Mouse (Mus musculus) cerebellum, adult 2 months (tissue): ENCODE measurements at regions not wholly inside any gene's neighbourhood (a gene's known extent, or its start where the extent isn't known, plus 50 kb on each side); places are given as distances from the start of the nearest gene placed in this dataset.

Experiments
- DNase-seq, 2 experiments: peaks; one replicate each; pipeline ENCODE4 v3.0.0; 2021
- H3K27ac ChIP-seq: fragments of 200-500 bp; 2 replicates; pipeline ENCODE4 v1.5.1; 2012; ENCODE audit warnings: low read length, control low read depth, inconsistent platforms; ENCODE audit not compliant: insufficient read depth
- H3K27me3 ChIP-seq: fragments of 200-500 bp; 2 replicates; pipeline ENCODE4 v1.6.1; 2012; ENCODE audit warnings: inconsistent platforms, mild to moderate bottlenecking, low read length, moderate library complexity; ENCODE audit not compliant: control insufficient read depth, insufficient read depth
- H3K4me1 ChIP-seq: fragments of 200-500 bp; 2 replicates; pipeline ENCODE4 v1.6.1; 2011; ENCODE audit warnings: low read length; ENCODE audit not compliant: control insufficient read depth, insufficient read depth
- H3K4me3 ChIP-seq: fragments of 200-500 bp; replicated peaks from 2 replicates; pipeline ENCODE3; 2011; ENCODE audit warnings: mild to moderate bottlenecking, low read depth, low read length, control low read depth; ENCODE audit not compliant: insufficient read depth
- CTCF ChIP-seq: fragments of 200-500 bp; IDR thresholded peaks from 2 replicates; pipeline ENCODE4 v1.5.1; 2011; ENCODE audit warnings: low read depth, mild to moderate bottlenecking, control low read depth, low read length, moderate library complexity, borderline replicate concordance; ENCODE audit not compliant: insufficient read depth
- POLR2A ChIP-seq: fragments of 200-500 bp; IDR thresholded peaks from 2 replicates; pipeline ENCODE4 v1.6.1; 2011; ENCODE audit warnings: low read length, control low read depth, borderline replicate concordance; ENCODE audit not compliant: insufficient read depth
- WGBS: fragments of 180-500 bp; shearing (Covaris S2); methylation state at CpG from one replicate; pipeline ENCODE4 v1.1.7; 2018; 5-methylcytosine and 5-hydroxymethylcytosine counted together

DNA sequence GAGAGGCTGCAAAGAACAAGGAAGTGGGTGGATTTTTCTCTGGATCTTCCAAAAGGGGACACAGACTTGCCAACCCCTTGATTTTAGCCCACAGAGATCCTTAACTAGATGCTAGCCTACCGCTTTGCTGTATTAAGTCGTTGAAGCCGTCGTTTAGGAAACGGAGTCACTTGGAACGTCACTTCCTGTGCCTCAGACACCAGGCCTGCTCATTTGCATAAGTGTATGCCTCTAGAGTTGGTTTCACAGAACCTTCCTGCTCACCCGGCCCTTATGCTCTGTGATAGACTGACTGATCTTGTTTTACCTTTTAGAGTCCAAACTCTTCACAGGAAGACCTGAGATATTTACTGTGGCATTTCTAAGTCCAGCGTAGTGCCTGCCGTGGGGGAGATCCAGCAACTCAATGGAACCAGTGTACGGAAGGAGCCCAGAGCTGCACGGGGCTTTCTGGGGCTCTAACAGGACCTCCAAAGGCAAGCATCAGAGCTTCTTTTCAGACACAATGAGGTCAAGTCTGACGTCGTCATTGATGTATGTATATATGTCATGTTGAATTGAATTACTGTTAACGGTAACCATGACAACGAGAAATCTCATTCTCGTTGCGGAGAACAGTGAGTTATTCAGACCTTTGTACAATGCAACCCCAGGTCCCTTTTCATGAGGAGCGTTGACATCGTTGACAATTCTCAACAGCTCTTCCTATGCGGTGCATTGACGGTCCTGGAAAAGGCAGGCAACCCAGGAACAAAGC is 72.2 kb upstream of the Ubl3 start:
- WGBS, result 60% methylated on average over 21 of the region's 21 CpGs
- H3K27me3 ChIP-seq, result no peaks in the 10 kb centered on the region
- TF ChIP-seq CTCF (no peak), POLR2A (no peak)
- DNase-seq, result no peak
- H3K4me1 ChIP-seq, result no peaks in the 10 kb centered on the region
- H3K27ac ChIP-seq, result no peak overlapping the region
- H3K4me3 ChIP-seq, result no peak overlapping the region

DNA sequence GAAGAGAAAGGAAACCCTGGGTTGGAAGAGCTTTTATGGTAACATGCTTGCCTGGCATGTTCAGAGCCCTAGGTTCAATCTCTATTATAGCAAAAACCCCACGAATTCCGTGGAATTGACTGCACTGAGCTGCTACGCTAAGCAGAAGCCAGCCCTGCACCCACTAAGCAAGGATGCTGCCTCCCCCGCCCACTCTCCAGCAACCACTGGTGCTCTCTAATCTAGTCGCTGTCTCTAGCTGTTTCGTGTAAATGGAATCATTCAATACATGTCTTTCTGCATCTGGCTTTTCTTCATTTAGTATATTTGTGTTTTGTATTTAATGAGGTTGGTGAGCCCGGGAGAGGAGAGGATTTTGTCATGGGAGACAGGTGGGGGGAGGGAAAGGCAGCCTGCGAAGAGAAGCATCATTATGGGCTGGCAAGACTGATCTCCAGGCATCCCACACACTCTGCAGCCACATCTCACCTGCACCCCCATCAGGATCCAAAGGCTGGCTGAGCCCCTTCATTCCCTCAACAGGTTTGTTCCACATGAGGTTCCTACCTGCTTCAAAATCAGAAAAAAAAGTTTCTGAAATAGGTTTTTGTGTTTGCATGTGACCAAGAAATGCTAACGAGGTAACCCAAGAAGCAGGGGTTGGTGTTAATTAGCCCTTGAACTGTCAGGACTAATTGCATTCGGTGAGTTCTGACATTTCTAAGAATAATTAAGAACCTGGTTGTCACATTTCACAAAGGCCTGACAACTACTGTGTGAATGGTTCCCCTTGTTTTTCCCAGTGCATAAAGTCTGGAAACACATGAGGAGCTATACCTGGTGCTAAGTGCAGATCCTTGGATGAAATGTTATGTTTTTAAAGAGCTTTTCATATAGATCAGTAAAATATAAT is 68.6 kb upstream of the Ubl3 start:
- Histone ChIP-seq H3K27me3 (no peaks in the 10 kb centered on the region), H3K27ac (no peak overlapping the region), H3K4me3 (no peak overlapping the region), H3K4me1 (no peaks in the 10 kb centered on the region)
- no peak for TF ChIP-seq CTCF
- TF ChIP-seq POLR2A, result no peak
- DNase-seq, result no peak
- WGBS, result 69% methylated on average over 10 of the region's 10 CpGs

DNA sequence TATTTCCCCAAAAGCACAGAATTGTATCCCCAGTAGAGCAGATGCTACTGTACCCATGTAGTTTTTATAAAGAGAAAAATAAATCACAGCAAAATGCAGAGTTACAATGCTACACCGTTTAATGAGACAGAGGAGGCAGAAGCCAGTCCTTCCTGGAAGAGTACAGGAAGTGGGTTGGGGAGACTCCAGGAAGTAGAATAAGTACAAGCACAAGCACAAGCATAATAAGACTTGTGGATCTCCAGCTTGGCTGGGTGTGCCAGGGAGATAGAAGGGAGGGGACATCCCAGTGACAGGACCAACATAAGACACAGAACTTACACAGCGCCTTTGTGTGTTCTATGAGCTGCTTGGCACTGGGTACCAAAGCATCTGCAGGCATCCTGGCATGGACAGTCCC is 67.3 kb upstream of the Ubl3 start:
- TF ChIP-seq POLR2A (no peak), CTCF (no peak)
- no peaks in the 10 kb centered on the region for H3K27me3 ChIP-seq
- H3K4me1 ChIP-seq, result no peaks in the 10 kb centered on the region
- no peak overlapping the region for H3K4me3 ChIP-seq
- no peak for DNase-seq
- H3K27ac ChIP-seq, result no peak overlapping the region
- 44% methylated on average over 2 of the region's 2 CpGs for WGBS

DNA sequence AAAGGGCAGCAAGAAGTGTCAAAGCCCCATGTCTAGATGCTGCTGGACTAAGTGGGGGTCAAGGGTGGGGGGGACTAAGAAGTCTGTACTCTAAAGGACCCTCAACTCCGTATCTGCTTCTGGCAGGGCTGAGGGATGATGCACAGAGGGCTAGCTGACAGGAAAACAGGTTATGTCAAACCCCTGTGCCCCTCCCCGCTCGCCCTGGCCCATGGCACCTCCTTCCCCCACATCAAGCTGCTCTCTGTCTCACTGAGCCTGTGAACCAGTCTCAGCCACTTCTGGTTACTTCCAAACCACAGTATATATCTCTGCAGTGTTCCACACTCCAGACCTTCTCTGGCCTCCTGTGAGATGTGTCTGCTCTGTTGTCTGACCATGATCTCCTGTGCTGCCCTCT is 63.8 kb upstream of the Ubl3 start:
- H3K27ac ChIP-seq, result no peak overlapping the region
- no peaks in the 10 kb centered on the region for H3K27me3 ChIP-seq
- DNase-seq, result no peak
- TF ChIP-seq CTCF (no peak), POLR2A (no peak)
- WGBS, result 55% methylated on average over 3 of the region's 3 CpGs
- H3K4me1 ChIP-seq, result no peaks in the 10 kb centered on the region
- no peak overlapping the region for H3K4me3 ChIP-seq

DNA sequence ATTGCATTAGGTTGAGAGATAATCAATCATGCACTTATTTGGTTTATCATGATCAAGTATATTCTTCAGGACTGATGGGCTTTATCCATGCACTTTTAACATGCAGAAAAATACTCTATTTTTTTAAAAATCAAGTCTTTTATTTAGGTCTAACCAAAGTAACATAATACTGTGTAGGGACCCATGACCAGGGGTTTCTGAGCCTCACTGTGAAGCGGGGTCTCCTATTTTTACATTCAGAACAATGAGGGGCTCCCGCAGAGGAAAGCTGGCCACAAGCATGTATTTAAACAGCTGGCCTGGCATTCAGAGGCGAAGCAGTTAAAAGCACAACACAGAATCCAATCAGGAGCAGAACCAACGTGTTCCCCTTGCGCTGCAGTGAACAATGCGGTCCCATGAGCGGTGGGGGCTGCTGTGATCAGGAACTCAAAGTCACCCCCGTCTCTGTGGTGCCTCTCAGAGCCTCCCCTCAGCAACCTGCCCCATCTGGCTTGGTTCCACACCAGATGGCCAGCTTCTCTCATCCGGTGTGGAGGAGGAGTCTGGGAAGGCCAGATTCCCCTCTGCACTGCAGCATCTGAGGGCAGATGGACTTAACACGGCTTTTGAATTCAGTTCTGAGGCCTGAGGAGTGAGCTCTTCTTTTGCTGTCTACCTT is 63.2 kb upstream of the Ubl3 start:
- DNase-seq, result peak; percentile 17 to 25

DNA sequence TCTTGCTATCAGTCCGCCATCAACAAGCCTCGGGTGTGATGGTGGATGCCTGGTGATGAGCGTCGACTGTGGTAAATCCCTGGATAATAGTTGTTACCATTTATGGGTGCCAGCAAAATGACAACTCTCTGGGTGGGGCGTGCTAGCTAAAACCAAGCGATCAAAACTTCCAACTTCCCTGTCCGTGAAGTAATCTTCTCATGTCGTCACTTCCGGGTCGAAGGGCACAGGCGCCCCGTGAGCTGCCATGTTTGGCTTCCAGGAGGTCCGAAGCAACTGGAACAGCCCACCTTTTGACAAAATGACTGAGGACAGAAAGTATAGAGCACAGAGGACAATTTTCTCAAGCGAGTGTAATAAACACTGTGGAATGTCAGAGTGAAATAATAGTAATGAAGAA is 62.5 kb upstream of the Ubl3 start:
- Histone ChIP-seq H3K27ac (no peak overlapping the region), H3K4me1 (no peaks in the 10 kb centered on the region), H3K4me3 (no peak overlapping the region), H3K27me3 (no peaks in the 10 kb centered on the region)
- DNase-seq, result no peak
- 91% methylated on average over 14 of the region's 14 CpGs for WGBS
- TF ChIP-seq POLR2A, result no peak
- no peak for TF ChIP-seq CTCF

More for the DNA sequence above, 63.2 kb upstream of the Ubl3 start:
- no peaks in the 10 kb centered on the region for H3K4me1 ChIP-seq
- H3K27ac ChIP-seq, result no peak overlapping the region
- WGBS, result 32% methylated on average over 10 of the region's 10 CpGs
- H3K27me3 ChIP-seq, result no peaks in the 10 kb centered on the region
- no peak for TF ChIP-seq CTCF
- no peak for TF ChIP-seq POLR2A
- H3K4me3 ChIP-seq, result no peak overlapping the region

DNA sequence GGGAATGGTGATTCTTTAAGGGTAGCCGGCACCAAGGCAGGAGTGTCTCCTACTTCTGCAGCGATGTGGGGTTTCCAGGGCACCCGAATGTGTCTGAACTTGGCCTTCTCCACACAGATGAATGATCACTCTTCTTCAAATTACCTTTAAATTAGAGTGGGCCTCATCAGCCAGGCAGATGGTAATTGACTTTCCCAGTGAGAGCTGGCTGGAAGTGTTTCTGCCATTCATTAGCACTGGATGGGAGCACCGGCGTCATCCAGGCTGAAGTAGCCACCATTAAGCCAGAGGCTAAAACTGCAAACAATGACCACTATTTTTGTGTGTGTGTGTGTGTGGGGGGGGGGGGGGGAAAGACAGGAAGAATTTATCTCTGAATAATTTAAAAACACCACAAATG is 58.7 kb upstream of the Ubl3 start:
- Histone ChIP-seq H3K27me3 (no peaks in the 10 kb centered on the region), H3K4me1 (peaks cover 7% of the 10 kb centered on the region), H3K4me3 (no peak overlapping the region), H3K27ac (no peak overlapping the region)
- WGBS, result 61% methylated on average over 5 of the region's 5 CpGs
- DNase-seq, result no peak
- no peak for TF ChIP-seq POLR2A
- no peak for TF ChIP-seq CTCF
